ENCODE assay signal across 19 mouse cellular contexts in the genomic region with DNA sequence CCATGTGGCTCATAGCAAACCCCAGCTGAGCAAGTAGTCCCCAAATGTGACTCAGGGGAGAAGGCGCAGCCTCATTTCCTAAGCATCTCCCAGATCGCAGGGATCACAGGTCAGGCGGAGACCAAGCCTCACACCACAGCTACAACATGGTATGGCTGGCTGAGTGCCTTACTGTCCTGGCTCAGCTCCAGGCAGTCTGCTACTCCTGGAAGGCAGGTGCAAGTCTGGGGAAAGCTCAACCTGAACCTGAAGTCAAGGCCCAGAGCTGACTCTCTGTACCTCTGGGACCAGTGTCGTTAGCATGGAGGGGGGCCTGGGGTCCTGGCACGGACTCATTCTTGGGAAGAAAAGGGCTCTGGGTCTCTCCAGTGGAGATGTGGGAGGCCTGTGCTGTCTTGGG.
DNase-seq lines count a peak whose midpoint lies in the region; ATAC-seq and TF ChIP-seq lines count a peak whose summit lies in the region.
"Had no signal": no experiment of that assay in that cellular context is flagged by ENCODE, and none has a peak within 500 bp of the region (broad histone marks: within the 10 kb centered on the region; RNA-seq: fewer than 3 reads in every experiment).

No protein-coding gene starts in this region.

- no peaks in the 10 kb centered on the region for H3K9me3 ChIP-seq in kidney, embryonic 15.5 days (replicated peaks)
- no peaks in the 10 kb centered on the region for H3K9me3 ChIP-seq in intestine, postnatal 0 days (ENCODE audit: control insufficient read depth)
- H3K9me3 ChIP-seq: embryonic facial prominence, embryonic 12.5 days; G1E; heart, embryonic 10.5 days; hindbrain, embryonic 15.5 days; neural tube, embryonic 12.5 days had no signal

- peaks cover 32% of the 10 kb centered on the region for H3K4me1 ChIP-seq in kidney, embryonic 15.5 days
- H3K4me1 ChIP-seq in intestine, postnatal 0 days (replicated peaks; ENCODE audit: control insufficient read depth, insufficient read depth, low read length), result no peaks in the 10 kb centered on the region

- TF ChIP-seq CTCF in Patski (IDR thresholded peaks at IDR 0.05), result no peak
- no peak for TF ChIP-seq CTCF in intestine, postnatal 0 days (IDR thresholded peaks at IDR 0.05; ENCODE audit: low read depth)

- WGBS in kidney, embryonic 15.5 days, result 81% methylated on average over 5 of the region's 5 CpGs
- 86% methylated on average over 5 of the region's 5 CpGs for WGBS in intestine, postnatal 0 days

- H3K36me3 ChIP-seq in kidney, embryonic 15.5 days, result no peaks in the 10 kb centered on the region
- no peaks in the 10 kb centered on the region for H3K36me3 ChIP-seq in intestine, postnatal 0 days (ENCODE audit: control insufficient read depth, insufficient read depth)
- H3K36me3 ChIP-seq: embryonic facial prominence, embryonic 12.5 days; G1E; heart, embryonic 10.5 days; hindbrain, embryonic 15.5 days; neural tube, embryonic 12.5 days had no signal

- POLR2A ChIA-PET in Patski (lab: Charles Lee), result no interaction called here

- H3K9ac ChIP-seq in kidney, embryonic 15.5 days, result no peak overlapping the region
- no peak overlapping the region for H3K9ac ChIP-seq in intestine, postnatal 0 days (ENCODE audit: low read depth, low read length)
- H3K9ac ChIP-seq: embryonic facial prominence, embryonic 12.5 days; hindbrain, embryonic 15.5 days; neural tube, embryonic 12.5 days had no signal

- no peak overlapping the region for H3K4me2 ChIP-seq in kidney, embryonic 15.5 days
- H3K4me2 ChIP-seq in intestine, postnatal 0 days (replicated peaks; ENCODE audit: low read depth), result no peak overlapping the region
- H3K4me2 ChIP-seq: embryonic facial prominence, embryonic 12.5 days; hindbrain, embryonic 15.5 days; neural tube, embryonic 12.5 days had no signal

- DNase-seq in kidney, adult 18-20 months, result peak; percentile 18
- peak; percentile 9 for DNase-seq in Patski (ENCODE audit: low read depth, low spot score)
- DNase-seq in brain, adult 2 months (ENCODE audit: low read depth, low spot score), result peak; percentile 65
- peak; percentile 82 to 85 for DNase-seq in cerebellum, postnatal 10 days
- no peak for DNase-seq in heart, adult 18-20 months
- DNase-seq: gastrocnemius, postnatal 36 days; heart, postnatal 10 days; liver; lung, adult 18-20 months; lung, postnatal 36 days; right cerebral cortex, postnatal 14 days had no signal

- ATAC-seq in kidney, embryonic 15.5 days (replicated peaks; ENCODE audit: low FRiP score), result no peak
- no peak for ATAC-seq in Patski
- no peak for ATAC-seq in intestine, postnatal 0 days

- H3K27ac ChIP-seq in kidney, embryonic 15.5 days, result no peak overlapping the region
- no peak overlapping the region for H3K27ac ChIP-seq in intestine, postnatal 0 days (ENCODE audit: low read depth, low read length)
- H3K27ac ChIP-seq: embryonic facial prominence, embryonic 12.5 days; heart, embryonic 10.5 days; hindbrain, embryonic 15.5 days; neural tube, embryonic 12.5 days; stomach, postnatal 0 days had no signal

- in situ Hi-C loops in Patski (cut with MboI; ENCODE audit: low pct_unique_long_range_greater_than_20kb), result no loop called here

- H3K27me3 ChIP-seq in kidney, embryonic 15.5 days, result peaks cover 10% of the 10 kb centered on the region; the same call in 1 of the 2 replicates
- H3K27me3 ChIP-seq in Patski, result no peaks in the 10 kb centered on the region
- no peaks in the 10 kb centered on the region for H3K27me3 ChIP-seq in intestine, postnatal 0 days (replicated peaks; ENCODE audit: control insufficient read depth, insufficient read depth, low read length)
- H3K27me3 ChIP-seq: embryonic facial prominence, embryonic 12.5 days; hindbrain, embryonic 15.5 days had no signal

- H3K4me3 ChIP-seq in kidney, embryonic 15.5 days (replicated peaks), result no peak overlapping the region
- no peak overlapping the region for H3K4me3 ChIP-seq in intestine, postnatal 0 days (ENCODE audit: low read depth, low read length)
- H3K4me3 ChIP-seq: embryonic facial prominence, embryonic 12.5 days; heart, embryonic 10.5 days; hindbrain, embryonic 15.5 days; neural tube, embryonic 12.5 days had no signal

- CTCF ChIA-PET in Patski (lab: Charles Lee), result no interaction called here

Comparison
In these comparisons a context has a peak if more than half of its experiments do, and no peak if none do; other contexts are left out.
1. DNase-seq: peak in kidney, adult 18-20 months (single experiment), Patski (single experiment), brain, adult 2 months (single experiment) and cerebellum, postnatal 10 days (2 of 2); none in heart, adult 18-20 months (0 of 2).